Mouse (Mus musculus): ENCODE measurements around the gene Pigs. TPM values are rescaled to one million over a fixed set of nuclear protein-coding genes. Genes with fewer than 3 reads are reported as not detected.
A peak's percentile ranks its signal among the peaks of the same experiment; 100 is the strongest.

Gene Pigs
- total and polyA plus RNA-seq, 3 experiments, result 26.3 to 65.4 (median 53.1) TPM

DNA sequence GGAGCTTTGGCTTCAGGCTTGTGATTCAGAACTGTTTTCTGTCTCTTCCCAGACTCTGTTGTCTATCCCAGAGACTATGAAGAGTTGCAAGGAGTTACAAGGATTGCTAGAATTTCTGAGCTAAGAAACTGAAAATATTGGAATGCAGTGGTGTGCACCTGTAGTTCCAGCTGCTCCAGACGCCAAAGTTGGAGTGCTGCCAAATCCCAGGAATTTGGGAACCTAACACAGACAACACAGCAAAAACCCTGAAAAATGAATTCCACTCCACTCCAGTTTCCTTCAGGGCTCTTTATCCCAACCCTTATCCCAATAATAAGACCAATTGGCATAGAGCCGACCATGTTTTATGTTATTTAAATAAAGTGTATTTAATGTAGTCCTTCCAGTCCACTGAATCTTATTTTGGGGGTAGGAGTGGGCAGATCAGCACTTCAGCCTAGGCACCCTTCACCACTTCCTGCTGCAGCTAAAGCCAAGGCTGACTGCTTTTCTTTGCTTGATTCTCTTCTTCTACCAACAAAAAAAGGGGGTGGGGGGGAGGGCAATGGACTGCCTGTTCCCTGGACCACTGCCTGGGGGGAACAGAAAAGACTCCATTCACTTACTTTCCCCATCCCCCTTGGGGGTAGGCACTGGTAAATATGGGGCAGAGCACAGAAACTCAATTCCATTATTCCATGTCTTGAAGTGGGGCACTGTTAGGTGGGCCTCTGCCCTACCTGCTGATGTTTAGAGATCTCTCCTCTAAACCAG, 6.0 kb upstream of the Pigs start:
- peak overlapping the region; percentile 58; the same call in 1 of the 2 replicates for H3K4me2 ChIP-seq (ENCODE audit: insufficient read depth, low read depth, poor library complexity, severe bottlenecking)
- peaks cover 44 to 86% of the 10 kb centered on the region in 2 experiments for H3K36me3 ChIP-seq (replicated peaks in 1 of 2; ENCODE audit: control insufficient read depth in 1 of 2, insufficient read depth in 1 of 2, low read length in 1 of 2)
- dilution Hi-C loops (cut with MboI; ENCODE audit: extremely low pct_ligation_motif_present, extremely low pct_unique_long_range_greater_than_20kb, low sequenced_read_pairs) (no loop called here), in situ Hi-C loops (cut with MboI; ENCODE audit: low pct_ligation_motif_present, low pct_unique_long_range_greater_than_20kb, low sequenced_read_pairs) (no loop called here)
- TF ChIP-seq TCF12 (IDR thresholded peaks at IDR 0.05; ENCODE audit: low read depth, low read length) (no peak), ZNF384 (IDR thresholded peaks at IDR 0.05; ENCODE audit: low read depth, low read length) (no peak), KAT2A (IDR thresholded peaks at IDR 0.05; ENCODE audit: insufficient replicate concordance, low read length) (no peak), SIN3A (IDR thresholded peaks at IDR 0.05; ENCODE audit: low read length) (no peak), ELF1 (IDR thresholded peaks at IDR 0.05; ENCODE audit: low read depth, low read length) (no peak), POLR2A (IDR thresholded peaks at IDR 0.05; ENCODE audit: low read depth, low read length) (no peak), E2F4 (IDR thresholded peaks at IDR 0.05; ENCODE audit: insufficient replicate concordance, low read depth, low read length) (no peak), HCFC1 (IDR thresholded peaks at IDR 0.05; ENCODE audit: low read depth, low read length) (no peak), MAX (IDR thresholded peaks at IDR 0.05; ENCODE audit: low read length) (no peak), ZKSCAN1 (IDR thresholded peaks at IDR 0.05; ENCODE audit: borderline replicate concordance, low read depth, low read length) (no peak), IRF4 (IDR thresholded peaks at IDR 0.05; ENCODE audit: low read depth, low read length) (no peak), GABPA (IDR thresholded peaks at IDR 0.05; ENCODE audit: insufficient replicate concordance, low read depth, low read length) (no peak), POLR2AphosphoS2 (IDR thresholded peaks at IDR 0.05; ENCODE audit: low read depth, low read length) (no peak), CTCF (conservative IDR thresholded peaks at IDR 0.05 in 1 of 2, IDR thresholded peaks at IDR 0.05 in 1 of 2; ENCODE audit: low read depth in 2 of 2, low read length in 2 of 2) (no peak), RCOR1 (conservative IDR thresholded peaks at IDR 0.05; ENCODE audit: low read depth, low read length) (no peak), NELFE (IDR thresholded peaks at IDR 0.05; ENCODE audit: low read depth, low read length) (no peak), ZC3H11A (IDR thresholded peaks at IDR 0.05; ENCODE audit: low read depth, low read length) (no peak), MEF2A (IDR thresholded peaks at IDR 0.05; ENCODE audit: borderline replicate concordance, low read depth, low read length) (no peak), SMC3 (IDR thresholded peaks at IDR 0.05; ENCODE audit: low read depth, low read length) (no peak), JUN (IDR thresholded peaks at IDR 0.05; ENCODE audit: insufficient read depth, low read depth, low read length) (no peak)
- H3K79me2 ChIP-seq (replicated peaks; ENCODE audit: control insufficient read depth, extremely low read depth, insufficient read depth, poor library complexity, severe bottlenecking), result no peaks in the 10 kb centered on the region
- no peaks in the 10 kb centered on the region for H3K9me3 ChIP-seq (replicated peaks; ENCODE audit: low read length)
- no peak overlapping the region for H3K27ac ChIP-seq (ENCODE audit: insufficient read depth, low read depth)
- H3K27me3 ChIP-seq (replicated peaks), result no peaks in the 10 kb centered on the region
- no peak for DNase-seq (ENCODE audit: extremely low read depth)
- no peak overlapping the region for H3K9ac ChIP-seq (ENCODE audit: insufficient read depth, low read depth)
- peaks cover 8 to 25% of the 10 kb centered on the region in 2 experiments for H3K4me1 ChIP-seq (ENCODE audit: control insufficient read depth in 1 of 2, insufficient read depth in 2 of 2)
- peak overlapping the region in 2 of 3 experiments; percentile 48 to 68 for H3K4me3 ChIP-seq (replicated peaks in 1 of 3; ENCODE audit: low read depth in 2 of 3, low read length in 2 of 3, poor library complexity in 1 of 3)

DNA sequence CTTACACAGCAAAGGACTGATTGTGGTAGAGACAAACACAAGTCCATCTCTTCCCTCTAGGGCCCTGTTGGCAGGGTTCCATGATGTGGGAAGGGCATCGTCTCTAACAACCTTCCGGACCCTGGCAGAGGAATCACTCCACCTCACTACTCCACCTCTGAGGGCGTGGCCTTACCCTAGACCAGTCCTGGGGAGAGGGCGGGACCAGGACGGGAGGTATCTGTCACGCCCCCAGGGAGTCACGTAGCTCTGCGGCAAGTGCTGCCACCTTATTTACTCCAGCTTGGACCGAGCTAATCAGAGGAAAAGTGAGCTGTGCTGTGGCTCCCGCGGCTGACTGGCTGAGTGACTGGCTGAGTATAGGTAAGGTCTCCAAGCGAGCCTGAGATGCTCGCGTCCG, 5.4 kb upstream of the Pigs start, which contains the start of gene Aldoc:
TSS of gene Aldoc (plus strand) at position 109 of the 400 bp plus-strand sequence.
- DNase-seq (ENCODE audit: extremely low read depth), result peak; percentile 99
- Histone ChIP-seq H3K9ac (ENCODE audit: insufficient read depth, low read depth) (peak within 1 kb of the TSS; percentile 28; the same call in 1 of the 2 replicates), H3K4me1 (ENCODE audit: control insufficient read depth in 1 of 2, insufficient read depth in 2 of 2) (peaks cover 8 to 25% of the 10 kb centered on the region in 2 experiments)
- TF ChIP-seq ZKSCAN1 (IDR thresholded peaks at IDR 0.05; ENCODE audit: borderline replicate concordance, low read depth, low read length) (no peak), POLR2A (IDR thresholded peaks at IDR 0.05; ENCODE audit: low read depth, low read length) (peak; percentile 72), MEF2A (IDR thresholded peaks at IDR 0.05; ENCODE audit: borderline replicate concordance, low read depth, low read length) (no peak; the same call in 1 of the 2 replicates), MXI1 (IDR thresholded peaks at IDR 0.05; ENCODE audit: low read depth, low read length) (peak; percentile 78; the same call in 1 of the 2 replicates), TCF12 (IDR thresholded peaks at IDR 0.05; ENCODE audit: low read depth, low read length) (peak; percentile 77), PAX5 (IDR thresholded peaks at IDR 0.05; ENCODE audit: low read length) (no peak), RAD21 (IDR thresholded peaks at IDR 0.05; ENCODE audit: low read depth, low read length) (no peak), GABPA (IDR thresholded peaks at IDR 0.05; ENCODE audit: insufficient replicate concordance, low read depth, low read length) (no peak), MAX (IDR thresholded peaks at IDR 0.05; ENCODE audit: low read length) (0 out of 2 replicates have a peak, but pooled peaks have one; percentile 38), RCOR1 (conservative IDR thresholded peaks at IDR 0.05; ENCODE audit: low read depth, low read length) (0 out of 2 replicates have a peak, but pooled peaks have one; percentile 60), MYC (IDR thresholded peaks at IDR 0.05; ENCODE audit: low read depth, low read length) (peak; percentile 46; the same call in 1 of the 2 replicates), NRF1 (IDR thresholded peaks at IDR 0.05; ENCODE audit: low read depth, low read length) (0 out of 2 replicates have a peak, but pooled peaks have one; percentile 6), MAFK (IDR thresholded peaks at IDR 0.05; ENCODE audit: insufficient replicate concordance, low read length) (no peak), POLR2AphosphoS2 (IDR thresholded peaks at IDR 0.05; ENCODE audit: low read depth, low read length) (peak; percentile 83), USF1 (IDR thresholded peaks at IDR 0.05; ENCODE audit: low read depth, low read length) (no peak), CHD1 (IDR thresholded peaks at IDR 0.05; ENCODE audit: low read depth, low read length) (no peak), KAT2A (IDR thresholded peaks at IDR 0.05; ENCODE audit: insufficient replicate concordance, low read length) (no peak), ELF1 (IDR thresholded peaks at IDR 0.05; ENCODE audit: low read depth, low read length) (peak; percentile 66), ZMIZ1 (IDR thresholded peaks at IDR 0.05; ENCODE audit: low read depth, low read length) (peak; percentile 66)

More for the DNA sequence above, 5.4 kb upstream of the Pigs start, which contains the start of gene Aldoc:
- H3K9me3 ChIP-seq (replicated peaks; ENCODE audit: low read length), result no peaks in the 10 kb centered on the region
- H3K79me2 ChIP-seq (replicated peaks; ENCODE audit: control insufficient read depth, extremely low read depth, insufficient read depth, poor library complexity, severe bottlenecking), result no peaks in the 10 kb centered on the region
- in situ Hi-C loops (cut with MboI; ENCODE audit: low pct_ligation_motif_present, low pct_unique_long_range_greater_than_20kb, low sequenced_read_pairs) (no loop called here), dilution Hi-C loops (cut with MboI; ENCODE audit: extremely low pct_ligation_motif_present, extremely low pct_unique_long_range_greater_than_20kb, low sequenced_read_pairs) (no loop called here)
- H3K4me2 ChIP-seq (ENCODE audit: insufficient read depth, low read depth, poor library complexity, severe bottlenecking), result peak within 1 kb of the TSS; percentile 58
- peaks cover 38 to 80% of the 10 kb centered on the region in 2 experiments for H3K36me3 ChIP-seq (replicated peaks in 1 of 2; ENCODE audit: control insufficient read depth in 1 of 2, insufficient read depth in 1 of 2, low read length in 1 of 2)
- H3K27me3 ChIP-seq (replicated peaks), result no peaks in the 10 kb centered on the region
- peak within 1 kb of the TSS; percentile 44 to 68 (median 48) for H3K4me3 ChIP-seq (replicated peaks in 1 of 3; ENCODE audit: low read depth in 2 of 3, low read length in 2 of 3, poor library complexity in 1 of 3)
- H3K27ac ChIP-seq (ENCODE audit: insufficient read depth, low read depth), result no peak within 1 kb of the TSS

All from CH12.LX (cell line).